Mouse (Mus musculus): Measurements from ENCODE around the gene Fgfr2. TPM values are rescaled to one million over a fixed set of nuclear protein-coding genes. Genes with fewer than 3 reads are reported as not detected.

Gene Fgfr2
- polyA plus RNA-seq, 1 experiment = 3.0 TPM

DNA sequence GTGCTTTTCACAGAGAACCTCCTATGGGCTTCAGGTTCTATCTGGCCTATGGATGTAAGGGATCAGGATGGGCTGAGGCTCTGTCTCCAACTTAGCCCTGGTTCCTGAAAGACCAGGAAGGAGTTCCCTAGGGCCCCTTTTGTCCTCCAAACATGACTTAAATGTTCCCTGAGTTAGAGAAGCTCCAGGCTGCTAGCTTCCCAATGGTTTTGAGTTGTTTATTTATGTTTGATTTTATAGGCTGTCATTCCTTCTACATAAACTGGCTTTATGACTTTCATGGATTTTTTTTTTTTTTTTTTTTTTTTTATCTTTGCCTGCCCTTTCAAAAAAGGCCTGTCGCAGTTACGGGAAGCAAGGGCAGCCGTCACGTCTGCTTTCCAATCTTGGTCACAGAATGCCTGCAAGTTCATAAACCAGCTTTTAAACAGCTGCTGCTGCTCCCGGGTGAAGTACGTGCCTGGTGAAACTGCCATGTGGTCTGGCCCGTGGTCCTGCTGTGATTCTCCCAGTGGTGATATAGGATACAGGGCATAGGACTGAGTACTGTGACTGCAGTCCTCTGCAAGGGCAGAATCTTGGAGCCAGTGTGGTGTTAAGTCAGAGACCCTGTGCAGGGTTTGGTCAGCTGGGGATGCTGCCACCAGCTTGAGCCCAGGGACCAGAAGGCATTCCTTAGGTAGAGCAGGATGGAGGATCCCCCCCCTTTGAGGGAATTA, 38.4 kb upstream of the Fgfr2 start:
- Histone ChIP-seq H3K27ac (ENCODE audit: control insufficient read depth, insufficient read depth, low read depth, low read length) (no peak overlapping the region), H3K36me3 (ENCODE audit: control insufficient read depth, insufficient read depth, low read length) (no peaks in the 10 kb centered on the region)

GRCm38 (mm10) chr7:133159519-133159918, 36.4 kb upstream of the Fgfr2 start:
- Histone ChIP-seq H3K27ac (ENCODE audit: control insufficient read depth, insufficient read depth, low read depth, low read length) (no peak overlapping the region), H3K4me1 (ENCODE audit: control insufficient read depth, insufficient read depth, low read length) (no peaks in the 10 kb centered on the region), H3K27me3 (ENCODE audit: control insufficient read depth, insufficient read depth, low read length) (no peaks in the 10 kb centered on the region), H3K4me3 (ENCODE audit: control insufficient read depth, low read depth, low read length) (no peak overlapping the region), H3K36me3 (ENCODE audit: control insufficient read depth, insufficient read depth, low read length) (no peaks in the 10 kb centered on the region)
- no peak for TF ChIP-seq CTCF (IDR thresholded peaks at IDR 0.05; ENCODE audit: control insufficient read depth, insufficient read depth, insufficient replicate concordance, low read depth, low read length)
- no peak for TF ChIP-seq POLR2A (IDR thresholded peaks at IDR 0.05; ENCODE audit: control insufficient read depth, low read depth, low read length)

More for the DNA sequence above, 38.4 kb upstream of the Fgfr2 start:
- TF ChIP-seq CTCF (IDR thresholded peaks at IDR 0.05; ENCODE audit: control insufficient read depth, insufficient read depth, insufficient replicate concordance, low read depth, low read length) (no peak), POLR2A (IDR thresholded peaks at IDR 0.05; ENCODE audit: control insufficient read depth, low read depth, low read length) (no peak)
- no peak overlapping the region for H3K4me3 ChIP-seq (ENCODE audit: control insufficient read depth, low read depth, low read length)
- no peaks in the 10 kb centered on the region for H3K4me1 ChIP-seq (ENCODE audit: control insufficient read depth, insufficient read depth, low read length)
- no peaks in the 10 kb centered on the region for H3K27me3 ChIP-seq (ENCODE audit: control insufficient read depth, insufficient read depth, low read length)

DNA sequence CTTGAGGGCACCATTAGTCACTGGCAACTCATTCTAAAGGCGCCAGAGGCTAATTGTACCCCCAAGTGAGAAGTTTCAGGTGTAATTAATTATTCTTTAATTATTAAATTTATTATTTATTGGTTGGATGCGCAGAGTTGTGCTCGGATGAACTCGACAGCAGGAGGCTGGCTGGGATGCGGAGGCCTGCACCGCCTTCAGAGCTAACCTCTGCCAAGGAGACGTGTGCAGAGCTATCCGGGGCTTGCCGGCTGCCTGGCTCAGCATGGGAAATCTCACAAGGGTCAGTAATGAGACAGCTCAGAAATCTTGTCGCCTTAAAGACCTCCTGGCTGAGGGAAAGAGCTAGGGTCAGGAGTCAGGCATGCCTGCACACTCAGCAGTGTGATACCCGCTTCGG, 32.5 kb upstream of the Fgfr2 start:
- no peaks in the 10 kb centered on the region for H3K4me1 ChIP-seq (ENCODE audit: control insufficient read depth, insufficient read depth, low read length)
- no peak for TF ChIP-seq CTCF (IDR thresholded peaks at IDR 0.05; ENCODE audit: control insufficient read depth, insufficient read depth, insufficient replicate concordance, low read depth, low read length)
- no peak for TF ChIP-seq POLR2A (IDR thresholded peaks at IDR 0.05; ENCODE audit: control insufficient read depth, low read depth, low read length)
- H3K4me3 ChIP-seq (ENCODE audit: control insufficient read depth, low read depth, low read length) = no peak overlapping the region
- H3K36me3 ChIP-seq (ENCODE audit: control insufficient read depth, insufficient read depth, low read length) = no peaks in the 10 kb centered on the region
- no peaks in the 10 kb centered on the region for H3K27me3 ChIP-seq (ENCODE audit: control insufficient read depth, insufficient read depth, low read length)
- no peak overlapping the region for H3K27ac ChIP-seq (ENCODE audit: control insufficient read depth, insufficient read depth, low read depth, low read length)

DNA sequence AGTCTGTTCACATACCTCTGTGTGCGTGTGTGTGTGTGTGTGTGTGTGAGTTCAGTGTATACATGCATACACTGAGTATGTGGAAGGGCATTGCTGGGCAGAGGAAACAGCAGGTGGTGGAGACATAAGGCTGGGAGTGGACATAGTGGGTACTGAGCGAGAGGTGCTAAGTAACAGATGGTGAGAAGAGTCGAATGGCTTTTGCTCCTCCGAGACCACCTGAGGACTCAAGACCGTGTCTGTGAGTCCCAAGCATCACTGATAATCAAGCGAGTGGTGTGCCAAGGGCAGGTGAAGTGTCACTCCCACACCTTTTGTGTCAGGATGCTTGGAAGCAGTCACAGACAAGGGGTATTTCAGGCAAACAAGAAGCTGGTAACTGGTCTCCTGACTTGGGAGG, 31.7 kb upstream of the Fgfr2 start:
- no peak for TF ChIP-seq CTCF (IDR thresholded peaks at IDR 0.05; ENCODE audit: control insufficient read depth, insufficient read depth, insufficient replicate concordance, low read depth, low read length)
- no peak for TF ChIP-seq POLR2A (IDR thresholded peaks at IDR 0.05; ENCODE audit: control insufficient read depth, low read depth, low read length)
- Histone ChIP-seq H3K27me3 (ENCODE audit: control insufficient read depth, insufficient read depth, low read length) (no peaks in the 10 kb centered on the region), H3K27ac (ENCODE audit: control insufficient read depth, insufficient read depth, low read depth, low read length) (no peak overlapping the region), H3K4me1 (ENCODE audit: control insufficient read depth, insufficient read depth, low read length) (no peaks in the 10 kb centered on the region), H3K4me3 (ENCODE audit: control insufficient read depth, low read depth, low read length) (no peak overlapping the region), H3K36me3 (ENCODE audit: control insufficient read depth, insufficient read depth, low read length) (no peaks in the 10 kb centered on the region)

DNA sequence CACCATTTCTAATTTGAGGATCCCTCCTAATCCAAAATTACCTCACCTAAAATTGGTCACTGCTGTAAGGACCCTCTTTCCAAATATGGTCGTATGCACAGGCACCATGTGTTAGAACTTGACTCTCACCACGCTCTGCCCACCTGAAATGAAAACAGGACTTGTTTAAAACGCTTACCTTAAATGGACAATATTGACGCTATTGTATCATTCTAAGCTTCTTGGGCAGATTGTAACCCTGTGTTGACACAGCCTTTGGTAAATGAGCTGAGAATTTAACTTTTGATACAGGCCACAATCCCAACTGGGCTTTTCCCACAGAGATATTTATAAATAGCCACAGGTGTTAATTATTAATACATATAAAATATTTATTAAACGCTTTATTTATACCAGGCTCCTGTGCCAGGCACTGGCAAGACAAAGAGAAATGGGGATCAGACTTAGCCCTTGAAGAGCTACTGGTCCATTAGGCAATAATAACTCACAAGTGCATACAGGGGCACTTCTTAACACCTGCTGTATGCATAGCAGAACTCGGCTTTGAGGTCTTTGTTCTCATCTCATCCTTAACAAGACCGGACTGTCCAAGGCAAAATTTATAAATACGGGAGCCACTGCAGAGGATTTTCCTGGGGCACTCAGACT, 16.7 kb upstream of the Fgfr2 start:
- no peaks in the 10 kb centered on the region; the same call in 1 of the 2 replicates for H3K4me1 ChIP-seq (ENCODE audit: control insufficient read depth, insufficient read depth, low read length)
- H3K4me3 ChIP-seq (ENCODE audit: control insufficient read depth, low read depth, low read length) = no peak overlapping the region
- H3K27ac ChIP-seq (ENCODE audit: control insufficient read depth, insufficient read depth, low read depth, low read length) = no peak overlapping the region
- no peak for TF ChIP-seq CTCF (IDR thresholded peaks at IDR 0.05; ENCODE audit: control insufficient read depth, insufficient read depth, insufficient replicate concordance, low read depth, low read length)
- TF ChIP-seq POLR2A (IDR thresholded peaks at IDR 0.05; ENCODE audit: control insufficient read depth, low read depth, low read length) = no peak
- no peaks in the 10 kb centered on the region for H3K27me3 ChIP-seq (ENCODE audit: control insufficient read depth, insufficient read depth, low read length)
- H3K36me3 ChIP-seq (ENCODE audit: control insufficient read depth, insufficient read depth, low read length) = no peaks in the 10 kb centered on the region

GRCm38 (mm10) chr7:133133552-133133951, 10.4 kb upstream of the Fgfr2 start:
- Histone ChIP-seq H3K4me3 (ENCODE audit: control insufficient read depth, low read depth, low read length) (no peak overlapping the region), H3K27me3 (ENCODE audit: control insufficient read depth, insufficient read depth, low read length) (no peaks in the 10 kb centered on the region)
- TF ChIP-seq POLR2A (IDR thresholded peaks at IDR 0.05; ENCODE audit: control insufficient read depth, low read depth, low read length) (no peak), CTCF (IDR thresholded peaks at IDR 0.05; ENCODE audit: control insufficient read depth, insufficient read depth, insufficient replicate concordance, low read depth, low read length) (no peak; the same call in 1 of the 2 replicates)

GRCm38 (mm10) chr7:133132702-133133101, 9.6 kb upstream of the Fgfr2 start:
- Histone ChIP-seq H3K27ac (ENCODE audit: control insufficient read depth, insufficient read depth, low read depth, low read length) (no peak overlapping the region), H3K4me3 (ENCODE audit: control insufficient read depth, low read depth, low read length) (no peak overlapping the region), H3K4me1 (ENCODE audit: control insufficient read depth, insufficient read depth, low read length) (no peaks in the 10 kb centered on the region), H3K27me3 (ENCODE audit: control insufficient read depth, insufficient read depth, low read length) (no peaks in the 10 kb centered on the region), H3K36me3 (ENCODE audit: control insufficient read depth, insufficient read depth, low read length) (no peaks in the 10 kb centered on the region)
- TF ChIP-seq CTCF (IDR thresholded peaks at IDR 0.05; ENCODE audit: control insufficient read depth, insufficient read depth, insufficient replicate concordance, low read depth, low read length) = no peak
- TF ChIP-seq POLR2A (IDR thresholded peaks at IDR 0.05; ENCODE audit: control insufficient read depth, low read depth, low read length) = no peak

More at GRCm38 (mm10) chr7:133133552-133133951, 10.4 kb upstream of the Fgfr2 start:
- no peak overlapping the region for H3K27ac ChIP-seq (ENCODE audit: control insufficient read depth, insufficient read depth, low read depth, low read length)
- no peaks in the 10 kb centered on the region for H3K36me3 ChIP-seq (ENCODE audit: control insufficient read depth, insufficient read depth, low read length)
- no peaks in the 10 kb centered on the region for H3K4me1 ChIP-seq (ENCODE audit: control insufficient read depth, insufficient read depth, low read length)
